Mouse (Mus musculus): ENCODE measurements at regions not wholly inside any gene's neighbourhood (a gene's known extent, or its start where the extent isn't known, plus 50 kb on each side); places are given as distances from the start of the nearest gene placed in this dataset.

GRCm38 (mm10) chr13:97847561-97847960 is 87.1 kb upstream of the Gm10260 start:
- no peak for DNase-seq

- DNase-seq, result no peak
Observed at GRCm38 (mm10) chr13:97845148-97845547, 84.7 kb upstream of the Gm10260 start.

GRCm38 (mm10) chr13:97842801-97843200 is 82.4 kb upstream of the Gm10260 start:
- no peak for DNase-seq

GRCm38 (mm10) chr13:97841503-97841902 is 81.1 kb upstream of the Gm10260 start:
- DNase-seq, result no peak

DNA sequence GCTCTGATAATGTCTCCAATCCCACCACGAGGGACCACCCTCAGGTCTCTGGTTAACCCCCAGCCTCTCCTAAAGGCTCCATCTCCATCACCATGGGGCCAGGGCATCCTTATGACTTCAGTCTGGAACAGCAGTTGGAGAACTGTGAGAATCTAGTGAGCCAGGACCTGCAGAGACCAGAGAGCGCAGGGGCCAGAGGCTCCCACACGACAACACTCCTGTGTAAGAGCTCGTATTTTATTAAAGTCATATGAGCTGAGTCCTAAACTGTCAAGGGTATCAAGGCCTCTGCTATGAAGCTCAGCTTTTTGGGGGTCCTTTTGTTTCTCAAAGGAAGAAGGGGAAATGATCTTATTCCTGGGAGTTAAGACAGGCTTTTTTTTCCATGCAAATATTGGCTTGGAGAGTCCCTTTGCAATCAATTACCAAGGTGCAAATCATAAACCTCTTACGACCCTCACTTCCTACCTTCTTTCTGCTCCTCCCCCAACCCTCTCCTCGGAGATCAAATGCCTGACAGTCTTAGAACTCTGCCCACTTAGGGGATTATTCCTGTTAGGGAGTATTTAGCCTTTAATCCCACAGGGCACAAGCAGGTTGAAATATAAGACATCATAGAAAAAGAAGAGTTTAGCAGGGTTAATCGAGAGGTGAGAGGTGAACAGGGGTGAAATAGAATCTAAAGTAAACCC is 79.3 kb upstream of the Gm10260 start:
- no peak for DNase-seq

- DNase-seq, result peak; percentile 19
Observed at GRCm38 (mm10) chr13:97837443-97838000, 77.1 kb upstream of the Gm10260 start.

- DNase-seq, result no peak
Observed at GRCm38 (mm10) chr13:97832448-97832847, 72.0 kb upstream of the Gm10260 start.

GRCm38 (mm10) chr13:97831839-97832238 is 71.4 kb upstream of the Gm10260 start:
- no peak for DNase-seq

DNA sequence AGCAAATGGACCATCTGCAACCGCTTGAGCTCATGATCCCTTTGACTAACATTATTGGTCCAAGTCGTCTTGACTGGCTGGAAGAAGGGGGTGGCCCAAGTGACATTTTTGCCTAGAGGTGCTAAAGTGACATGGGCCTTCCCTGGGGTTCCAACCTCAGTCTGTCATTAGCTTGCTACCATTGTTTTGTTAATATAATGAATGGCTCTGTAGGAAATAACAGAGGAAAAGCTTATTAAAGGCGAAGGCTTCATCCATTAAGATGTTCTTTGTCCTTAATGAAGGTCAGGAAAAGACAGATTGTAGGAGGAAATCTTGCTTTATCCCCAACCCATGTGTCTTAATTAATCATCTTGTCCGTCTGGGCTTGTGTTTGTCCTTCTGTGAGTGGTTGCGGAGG is 69.1 kb upstream of the Gm10260 start:
- DNase-seq, result no peak

- DNase-seq, result no peak
Observed at GRCm38 (mm10) chr13:97825801-97826576, 65.6 kb upstream of the Gm10260 start.

GRCm38 (mm10) chr13:97825361-97825760 is 64.9 kb upstream of the Gm10260 start:
- DNase-seq, result no peak

GRCm38 (mm10) chr13:97824071-97824716 is 63.8 kb upstream of the Gm10260 start:
- DNase-seq, result no peak

GRCm38 (mm10) chr13:97821630-97822029 is 61.2 kb upstream of the Gm10260 start:
- no peak for DNase-seq

- no peak for DNase-seq
Observed at GRCm38 (mm10) chr13:97821011-97821410, 60.6 kb upstream of the Gm10260 start.

DNA sequence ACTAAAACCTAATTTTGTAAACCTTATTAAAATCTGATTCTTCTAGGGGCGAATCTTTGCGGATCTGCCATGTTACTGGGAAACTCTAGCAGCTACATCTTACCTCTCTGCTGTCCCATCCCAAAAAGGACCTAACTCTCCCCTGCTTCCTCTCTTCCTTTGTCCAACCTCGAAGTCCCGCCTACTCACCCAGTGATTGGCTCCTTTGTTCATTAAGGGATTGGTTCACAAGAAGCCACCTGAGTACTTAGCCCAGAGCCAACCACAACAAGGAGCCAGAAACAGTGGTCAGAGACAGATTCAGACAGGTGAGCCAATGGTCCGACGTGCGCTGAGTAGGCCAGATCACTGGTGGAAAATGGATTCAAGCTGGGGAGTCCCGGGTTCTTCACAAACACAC is 60.0 kb upstream of the Gm10260 start:
- DNase-seq, result no peak

DNA sequence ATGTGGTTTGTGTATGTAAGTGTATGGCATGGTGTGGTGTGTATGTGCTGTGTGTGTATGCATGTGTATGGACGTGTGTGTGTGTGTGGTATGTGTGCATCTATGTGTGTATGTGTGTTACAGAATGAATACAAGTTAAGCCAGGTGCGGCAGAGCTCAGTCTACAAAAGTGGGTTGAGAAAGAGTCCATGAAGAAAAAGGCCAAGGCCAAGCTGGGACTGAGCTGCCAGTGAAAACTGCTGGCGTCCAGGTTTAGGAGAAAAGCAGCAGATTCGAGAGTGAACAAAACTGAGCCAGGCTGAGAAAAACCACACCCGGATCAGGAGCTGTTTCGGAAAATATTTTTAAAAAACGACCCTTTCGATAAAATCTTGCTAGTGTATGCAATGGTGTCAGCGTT is 58.6 kb upstream of the Gm10260 start:
- no peak for DNase-seq

GRCm38 (mm10) chr13:97816923-97817322 is 56.5 kb upstream of the Gm10260 start:
- DNase-seq, result no peak
